Mouse (Mus musculus) kidney, adult 2 months (tissue): ENCODE measurements at regions not wholly inside any gene's neighbourhood (a gene's known extent, or its start where the extent isn't known, plus 50 kb on each side); places are given as distances from the start of the nearest gene placed in this dataset.

Experiments
- CTCF ChIP-seq: fragments of 200-500 bp; conservative IDR thresholded peaks from 2 replicates; pipeline ENCODE4 v1.5.1; 2011; ENCODE audit warnings: low read depth, mild to moderate bottlenecking, control low read depth, low read length, moderate library complexity, mixed read lengths; ENCODE audit not compliant: insufficient read depth, insufficient read length
- POLR2A ChIP-seq: fragments of 200-500 bp; IDR thresholded peaks from one replicate; pipeline ENCODE4 v1.6.1; 2011; ENCODE audit warnings: low read depth, low read length, control low read depth

DNA sequence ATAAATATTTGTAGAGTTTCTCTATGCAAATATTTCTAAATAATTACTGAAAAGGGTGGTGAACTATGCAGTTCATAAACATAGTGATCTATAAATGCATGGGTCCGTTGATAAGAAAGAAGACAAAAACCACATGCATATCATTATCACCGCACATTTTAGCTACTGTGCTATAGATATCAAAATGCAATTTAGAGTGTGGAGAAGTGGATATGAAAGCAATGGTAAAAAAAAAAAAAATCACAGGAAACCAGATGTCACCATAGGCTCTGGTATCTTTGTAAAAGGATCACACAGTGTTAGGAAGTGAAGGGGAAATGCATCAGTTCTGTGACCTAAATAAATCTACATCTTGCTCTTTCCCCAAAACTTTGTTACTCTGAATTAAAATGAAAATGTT is 985.2 kb upstream of the B3galt2 start:
- TF ChIP-seq POLR2A (no peak), CTCF (no peak)
